Mouse (Mus musculus) heart, embryonic 15.5 days (tissue): ENCODE measurements around the gene D130043K22Rik. TPM values are rescaled to one million over a fixed set of nuclear protein-coding genes. Genes with fewer than 3 reads are reported as not detected.

Experiments used
- ATAC-seq: fragments of 200-750 bp; cut with Nextera tagmentation; replicated peaks from 2 replicates; pipeline ENCODE4 v1.8.0; 2017; ENCODE audit warnings: low read depth, moderate TSS enrichment; ENCODE audit not compliant: insufficient number of reproducible peaks, insufficient read depth, low FRiP score
- H3K27ac ChIP-seq: fragments of 300-500 bp; sonication (generic); 2 replicates; pipeline ENCODE4 v1.5.1; 2015; ENCODE audit warnings: mild to moderate bottlenecking, inconsistent platforms
- H3K27me3 ChIP-seq: fragments of 300-500 bp; sonication (generic); 2 replicates; pipeline ENCODE4 v1.6.1; 2015; ENCODE audit warnings: inconsistent platforms
- H3K36me3 ChIP-seq: fragments of 300-500 bp; sonication (generic); 2 replicates; pipeline ENCODE4 v1.6.1; 2015; ENCODE audit warnings: mild to moderate bottlenecking, inconsistent platforms
- H3K4me1 ChIP-seq: fragments of 300-500 bp; sonication (generic); replicated peaks from 2 replicates; pipeline ENCODE4 v1.6.1; 2015; ENCODE audit warnings: inconsistent platforms
- H3K4me2 ChIP-seq: fragments of 300-500 bp; sonication (generic); 2 replicates; pipeline ENCODE4 v1.6.1; 2015; ENCODE audit warnings: inconsistent platforms, mild to moderate bottlenecking, moderate library complexity
- H3K4me3 ChIP-seq: fragments of 300-500 bp; sonication (generic); 2 replicates; pipeline ENCODE4 v1.5.1; 2015; ENCODE audit warnings: mild to moderate bottlenecking, inconsistent platforms
- H3K9ac ChIP-seq: fragments of 300-500 bp; sonication (generic); 2 replicates; pipeline ENCODE4 v1.6.1; 2015; ENCODE audit warnings: mild to moderate bottlenecking, inconsistent platforms
- H3K9me3 ChIP-seq: fragments of 300-500 bp; sonication (generic); replicated peaks from 2 replicates; pipeline ENCODE4 v1.6.1; 2016; ENCODE audit warnings: inconsistent platforms
- WGBS: fragments of 180-500 bp; shearing (Covaris S2); methylation state at CpG from one replicate; pipeline ENCODE4 v1.1.7; 2015; ENCODE audit warnings: mixed read lengths; 5-methylcytosine and 5-hydroxymethylcytosine counted together
- polyA plus RNA-seq: library from polyadenylated mRNA; unstranded; fragments of >200 nt; fragmentation: Nextera tagmentation; extraction: Ambion mirVana; gene quantifications from 2 replicates; pipeline ENCODE4 v1.2.1, GENCODE M21; 2015

Gene D130043K22Rik
- polyA plus RNA-seq, 1 experiment from 2014 or later = 0.03 TPM

DNA sequence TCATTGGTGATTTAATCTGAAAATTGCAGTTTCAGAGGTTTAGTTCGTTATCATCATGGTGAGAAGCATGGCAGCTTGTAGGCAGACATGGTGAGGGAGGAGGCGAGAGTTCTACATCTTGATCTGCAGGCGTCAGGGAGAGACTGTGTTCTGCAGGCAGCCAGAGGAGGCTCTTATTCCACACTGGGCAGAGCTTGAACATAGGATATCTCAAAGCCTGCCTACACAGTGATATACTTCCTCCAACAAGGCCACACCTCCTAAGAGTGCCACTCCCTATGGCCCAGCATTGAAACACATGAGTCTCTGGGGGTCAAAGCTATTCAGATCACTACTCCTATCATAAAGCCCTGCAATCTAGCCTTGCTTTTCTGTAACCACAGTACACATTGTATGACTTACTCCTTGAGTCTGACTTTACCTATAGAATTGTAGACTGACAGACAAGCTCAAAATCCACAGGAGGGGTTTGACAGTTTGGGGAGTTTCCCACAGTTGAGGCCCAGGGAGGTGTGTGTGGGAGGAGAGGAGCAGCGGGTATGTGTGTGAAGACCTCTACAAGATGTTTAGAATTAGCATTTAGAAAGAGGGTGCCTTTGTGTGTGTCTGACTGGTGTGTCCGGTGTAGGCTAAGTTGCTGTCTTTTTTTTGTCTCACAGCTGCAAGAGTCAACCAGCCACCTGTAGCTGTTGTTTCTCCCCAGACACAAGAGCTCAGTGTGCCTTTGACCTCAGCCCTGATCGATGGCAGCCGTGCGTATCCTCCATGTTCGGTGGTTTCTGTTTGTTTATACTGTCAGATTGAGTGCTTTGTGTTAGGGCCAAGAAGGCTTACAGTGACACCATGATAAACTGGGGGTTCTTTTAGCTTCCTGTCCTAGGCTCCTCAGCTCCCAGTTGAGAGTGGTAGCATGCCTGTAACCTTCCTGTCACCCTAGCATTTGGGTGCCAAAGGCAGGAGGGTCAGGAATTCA, 21.8 kb downstream of the D130043K22Rik start:
- no peaks in the 10 kb centered on the region for H3K36me3 ChIP-seq
- H3K4me2 ChIP-seq = no peak overlapping the region
- no peaks in the 10 kb centered on the region for H3K27me3 ChIP-seq
- H3K4me1 ChIP-seq = no peaks in the 10 kb centered on the region
- no peak overlapping the region for H3K27ac ChIP-seq
- WGBS = 68% methylated on average over 9 of the region's 9 CpGs
- no peak overlapping the region for H3K9ac ChIP-seq
- no peaks in the 10 kb centered on the region for H3K9me3 ChIP-seq
- no peak overlapping the region for H3K4me3 ChIP-seq
- ATAC-seq = no peak

DNA sequence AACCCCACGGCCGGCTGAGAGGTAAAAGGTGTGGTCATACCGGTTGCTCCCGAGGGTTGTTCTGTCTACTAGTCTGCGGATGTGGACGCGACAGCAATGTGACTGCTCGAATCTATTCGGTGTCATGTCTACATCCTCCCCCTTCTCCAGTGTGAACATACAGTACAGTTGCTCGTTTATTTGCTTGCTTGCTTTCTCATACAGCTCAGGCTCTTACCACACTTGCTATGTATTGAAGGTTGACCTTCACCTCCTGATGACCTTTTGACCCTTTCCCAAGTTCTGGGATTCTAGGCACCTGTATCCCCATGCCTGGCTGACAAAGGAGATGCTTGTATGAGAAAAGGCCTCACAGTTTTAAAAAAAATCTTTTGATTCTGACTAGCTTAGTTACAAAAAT, 22.9 kb downstream of the D130043K22Rik start:
- WGBS = 86% methylated on average over 10 of the region's 10 CpGs
- Histone ChIP-seq H3K4me1 (no peaks in the 10 kb centered on the region), H3K4me2 (no peak overlapping the region), H3K4me3 (no peak overlapping the region), H3K9ac (no peak overlapping the region), H3K36me3 (no peaks in the 10 kb centered on the region), H3K9me3 (no peaks in the 10 kb centered on the region), H3K27ac (no peak overlapping the region), H3K27me3 (no peaks in the 10 kb centered on the region)
- no peak for ATAC-seq

DNA sequence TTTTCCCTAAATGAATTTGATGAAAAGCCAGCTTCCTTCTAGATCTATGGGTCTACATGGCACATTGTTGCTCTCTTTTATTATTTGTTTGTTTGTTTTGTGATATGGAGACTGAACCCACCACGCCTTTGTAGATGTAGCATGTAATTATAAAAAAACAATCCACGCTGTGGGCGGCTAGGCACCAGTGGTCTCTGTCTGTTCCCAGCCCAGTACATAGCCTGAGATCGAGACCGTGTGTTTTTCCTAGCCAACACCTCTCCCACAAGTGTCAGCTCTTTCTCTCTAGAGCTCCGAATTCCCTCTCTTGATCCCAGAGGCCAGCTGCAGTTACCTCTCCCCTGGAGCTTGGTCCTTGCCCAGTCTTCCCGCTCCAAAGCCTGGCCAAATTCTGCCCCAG, 23.3 kb downstream of the D130043K22Rik start:
- Histone ChIP-seq H3K4me2 (no peak overlapping the region), H3K27me3 (no peaks in the 10 kb centered on the region), H3K4me3 (no peak overlapping the region), H3K4me1 (no peaks in the 10 kb centered on the region), H3K9me3 (no peaks in the 10 kb centered on the region), H3K36me3 (no peaks in the 10 kb centered on the region), H3K27ac (no peak overlapping the region), H3K9ac (no peak overlapping the region)
- 80% methylated on average over 7 of the region's 7 CpGs for WGBS
- ATAC-seq = no peak

DNA sequence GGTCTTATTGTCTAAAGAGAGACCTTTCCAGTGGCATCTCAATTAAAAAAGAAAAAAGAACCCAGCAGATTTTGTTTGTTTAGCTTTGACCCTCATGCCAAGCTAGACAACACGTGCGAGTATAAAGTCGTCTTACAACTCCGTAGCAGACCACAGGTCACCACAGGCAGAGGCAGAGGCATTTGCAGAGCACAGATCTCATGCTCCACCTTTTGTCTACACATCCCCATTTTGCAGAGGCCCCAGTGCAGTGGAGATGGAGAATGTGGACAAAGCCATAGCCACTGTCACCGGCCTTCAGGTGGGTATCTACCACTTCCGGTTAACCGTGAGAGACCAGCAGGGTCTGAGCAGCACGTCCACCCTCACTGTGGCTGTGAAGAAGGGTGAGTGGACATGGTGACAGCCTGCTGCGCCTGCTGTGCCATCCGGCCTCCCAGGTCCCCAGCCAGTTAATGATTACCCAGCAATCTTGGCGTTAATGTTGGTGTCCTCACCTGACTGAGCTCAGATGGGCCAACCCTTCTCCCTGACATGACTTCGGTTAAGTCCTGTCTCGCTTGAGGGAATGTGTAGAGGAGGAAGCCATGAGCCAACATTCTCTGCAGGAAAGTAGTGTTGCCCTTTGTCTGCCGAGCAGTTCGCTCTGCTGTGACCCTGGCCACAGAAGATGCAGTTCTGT, 34.6 kb downstream of the D130043K22Rik start:
- no peak overlapping the region for H3K9ac ChIP-seq
- WGBS = 87% methylated on average over 15 of the region's 15 CpGs
- H3K9me3 ChIP-seq = no peaks in the 10 kb centered on the region
- no peaks in the 10 kb centered on the region for H3K36me3 ChIP-seq
- no peaks in the 10 kb centered on the region for H3K4me1 ChIP-seq
- H3K27ac ChIP-seq = no peak overlapping the region
- H3K27me3 ChIP-seq = no peaks in the 10 kb centered on the region
- H3K4me3 ChIP-seq = no peak overlapping the region
- no peak for ATAC-seq
- no peak overlapping the region for H3K4me2 ChIP-seq

DNA sequence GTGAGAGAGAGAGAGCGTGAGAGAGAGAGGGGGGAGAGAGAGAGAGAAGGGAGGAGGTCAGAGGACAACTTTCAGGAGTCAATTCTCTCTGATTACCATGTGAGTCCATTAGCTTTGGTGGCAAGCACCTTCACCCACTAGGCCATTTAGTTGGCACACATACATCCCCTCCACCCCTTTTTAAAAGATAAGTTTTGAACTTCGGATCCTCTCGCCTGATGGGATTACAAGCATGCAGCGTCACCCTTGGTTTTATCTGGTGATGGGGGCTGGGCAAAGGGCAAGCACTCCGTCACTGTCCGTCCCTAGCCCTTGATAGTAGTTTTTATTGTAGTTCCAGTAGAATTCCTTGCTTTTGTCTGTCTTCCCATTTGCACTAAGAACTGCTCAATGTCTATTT, 35.3 kb downstream of the D130043K22Rik start:
- H3K9ac ChIP-seq = no peak overlapping the region
- H3K27ac ChIP-seq = no peak overlapping the region
- H3K4me2 ChIP-seq = no peak overlapping the region
- H3K4me1 ChIP-seq = no peaks in the 10 kb centered on the region
- ATAC-seq = no peak
- no peaks in the 10 kb centered on the region for H3K36me3 ChIP-seq
- no peak overlapping the region for H3K4me3 ChIP-seq
- H3K27me3 ChIP-seq = no peaks in the 10 kb centered on the region
- no peaks in the 10 kb centered on the region for H3K9me3 ChIP-seq
- WGBS = 69% methylated on average over 6 of the region's 6 CpGs

DNA sequence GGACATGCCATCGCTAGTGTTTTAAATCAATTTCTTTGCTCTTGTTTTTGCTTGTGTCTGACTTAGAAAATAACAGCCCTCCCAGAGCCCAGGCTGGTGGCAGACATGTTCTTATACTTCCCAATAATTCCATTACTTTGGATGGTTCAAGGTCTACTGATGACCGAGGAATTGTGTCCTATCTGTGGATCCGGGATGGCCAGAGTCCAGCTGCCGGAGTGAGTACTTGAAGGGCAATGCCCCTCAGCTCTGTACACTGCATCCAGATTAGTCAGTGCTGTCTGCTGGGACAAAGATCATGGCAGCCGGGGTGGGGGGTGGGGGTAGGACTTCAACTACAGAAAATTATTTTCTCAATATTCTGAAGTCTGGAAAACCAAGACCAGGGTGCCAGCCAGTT, 35.8 kb downstream of the D130043K22Rik start:
- H3K4me3 ChIP-seq = no peak overlapping the region
- H3K4me1 ChIP-seq = no peaks in the 10 kb centered on the region
- H3K9me3 ChIP-seq = no peaks in the 10 kb centered on the region
- H3K4me2 ChIP-seq = no peak overlapping the region
- H3K9ac ChIP-seq = no peak overlapping the region
- no peaks in the 10 kb centered on the region for H3K36me3 ChIP-seq
- H3K27me3 ChIP-seq = no peaks in the 10 kb centered on the region
- 84% methylated on average over 5 of the region's 5 CpGs for WGBS
- ATAC-seq = no peak
- no peak overlapping the region for H3K27ac ChIP-seq

DNA sequence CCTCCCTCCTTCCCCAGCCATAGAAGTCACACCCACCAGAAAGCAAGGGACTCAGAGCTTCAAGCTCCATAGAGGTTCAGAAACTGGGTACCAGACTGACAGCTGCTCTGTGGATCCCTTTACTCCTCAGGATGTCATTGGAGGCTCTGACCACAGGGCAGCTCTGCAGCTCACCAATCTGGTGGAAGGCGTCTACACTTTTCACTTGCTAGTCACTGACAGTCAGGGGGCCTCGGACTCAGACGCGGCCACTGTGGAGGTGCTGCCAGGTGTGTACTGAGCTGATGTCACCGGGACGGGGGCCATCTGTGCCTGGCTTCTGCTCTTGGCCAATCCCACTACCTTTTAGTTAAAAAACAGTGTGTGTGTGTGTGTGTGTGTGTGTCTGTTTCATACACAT, 37.5 kb downstream of the D130043K22Rik start:
- Histone ChIP-seq H3K9ac (no peak overlapping the region), H3K36me3 (no peaks in the 10 kb centered on the region), H3K4me3 (no peak overlapping the region), H3K4me1 (no peaks in the 10 kb centered on the region), H3K4me2 (no peak overlapping the region), H3K27me3 (no peaks in the 10 kb centered on the region), H3K27ac (no peak overlapping the region), H3K9me3 (no peaks in the 10 kb centered on the region)
- no peak for ATAC-seq
- 94% methylated on average over 6 of the region's 6 CpGs for WGBS

DNA sequence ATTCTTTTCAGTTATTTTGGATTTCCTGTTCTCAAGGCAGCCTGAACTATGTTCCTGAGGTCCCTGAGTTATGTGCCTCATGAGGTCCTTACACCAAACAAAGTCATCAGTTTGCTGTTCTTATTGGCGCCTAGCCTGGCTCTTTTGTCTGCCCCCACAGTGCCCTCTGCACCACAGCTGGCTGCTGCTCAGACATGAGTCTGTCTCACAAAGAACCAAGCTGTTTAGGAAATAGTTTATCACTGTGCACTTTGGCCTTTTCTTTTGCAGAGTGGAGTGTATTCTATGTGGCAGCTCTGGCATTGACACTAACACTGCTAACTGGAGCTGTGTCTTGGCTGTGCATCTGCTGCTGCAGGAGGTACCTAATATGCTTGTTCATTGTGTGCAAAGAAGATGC, 44.6 kb downstream of the D130043K22Rik start:
- Histone ChIP-seq H3K4me1 (no peaks in the 10 kb centered on the region), H3K27ac (no peak overlapping the region), H3K36me3 (no peaks in the 10 kb centered on the region), H3K4me2 (no peak overlapping the region), H3K9ac (no peak overlapping the region), H3K9me3 (no peaks in the 10 kb centered on the region), H3K27me3 (no peaks in the 10 kb centered on the region), H3K4me3 (no peak overlapping the region)
- no peak for ATAC-seq
- 49% methylated on average over 1 of the region's 1 CpGs for WGBS

DNA sequence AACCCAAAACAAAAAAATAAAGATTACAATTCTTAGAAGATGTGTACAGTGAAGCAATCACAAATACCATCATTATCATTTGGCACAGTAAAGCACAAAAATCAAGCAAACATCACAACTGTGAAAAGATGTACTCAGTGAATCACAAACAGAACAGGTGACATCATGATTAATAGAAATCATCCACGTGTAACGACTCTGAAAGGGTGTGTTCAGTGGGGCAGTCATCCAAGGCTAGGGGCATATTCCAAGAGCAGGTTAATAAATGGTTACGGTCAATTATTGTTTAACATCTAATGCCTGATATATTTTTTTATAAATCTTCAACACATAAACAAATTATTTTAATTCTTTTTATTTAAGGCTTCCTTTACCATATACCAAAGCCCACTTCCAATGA, 47.6 kb downstream of the D130043K22Rik start:
- H3K27me3 ChIP-seq = no peaks in the 10 kb centered on the region
- no peaks in the 10 kb centered on the region for H3K9me3 ChIP-seq
- no peak overlapping the region for H3K4me2 ChIP-seq
- no peaks in the 10 kb centered on the region for H3K36me3 ChIP-seq
- H3K4me1 ChIP-seq = no peaks in the 10 kb centered on the region
- no peak overlapping the region for H3K27ac ChIP-seq
- ATAC-seq = no peak
- H3K9ac ChIP-seq = no peak overlapping the region
- WGBS = 85% methylated on average over 3 of the region's 3 CpGs
- no peak overlapping the region for H3K4me3 ChIP-seq

DNA sequence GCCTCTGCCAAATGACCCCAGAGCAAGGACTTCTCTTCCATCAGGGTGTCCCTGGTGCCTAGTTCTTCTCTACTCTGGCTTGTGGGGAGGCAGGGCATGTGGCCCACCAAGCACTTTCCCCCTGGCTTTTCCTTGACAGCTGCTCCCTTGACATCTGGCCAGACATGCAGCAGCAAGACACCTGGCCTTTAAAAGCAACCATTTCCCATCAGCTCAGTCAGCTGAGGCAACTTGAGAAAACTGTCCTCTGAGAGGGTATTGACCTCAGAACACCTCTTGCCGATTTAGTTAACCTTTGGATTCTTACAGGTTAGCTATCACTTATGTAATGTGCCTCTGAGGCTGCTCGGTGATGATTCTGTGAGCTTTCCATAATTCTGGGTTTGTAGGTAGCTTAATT, 48.9 kb downstream of the D130043K22Rik start:
- H3K27ac ChIP-seq = no peak overlapping the region
- no peaks in the 10 kb centered on the region for H3K36me3 ChIP-seq
- no peaks in the 10 kb centered on the region for H3K4me1 ChIP-seq
- 77% methylated on average over 2 of the region's 2 CpGs for WGBS
- no peaks in the 10 kb centered on the region for H3K27me3 ChIP-seq
- H3K9me3 ChIP-seq = no peaks in the 10 kb centered on the region
- no peak overlapping the region for H3K4me3 ChIP-seq
- H3K9ac ChIP-seq = no peak overlapping the region
- no peak overlapping the region for H3K4me2 ChIP-seq
- ATAC-seq = no peak

DNA sequence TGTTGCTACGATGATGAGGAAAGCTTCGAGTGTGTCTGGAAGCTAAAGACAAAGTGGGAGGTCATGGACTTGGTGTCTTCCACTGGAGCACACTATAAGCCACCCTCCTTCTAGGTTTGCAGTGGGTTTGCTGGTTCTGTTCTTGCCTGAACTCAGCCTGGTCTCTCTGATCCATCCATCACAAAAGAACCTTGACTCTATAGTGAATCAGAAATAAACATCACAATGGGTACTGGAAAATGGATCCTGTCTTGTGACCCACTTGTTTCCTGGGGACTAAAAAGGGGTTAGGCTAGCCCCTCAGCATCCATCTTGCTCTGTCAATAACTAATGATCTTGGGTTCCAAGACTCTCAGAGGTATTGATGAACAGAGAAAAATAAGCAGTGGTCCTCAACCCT, 57.0 kb downstream of the D130043K22Rik start:
- 85% methylated on average over 2 of the region's 2 CpGs for WGBS
- Histone ChIP-seq H3K27me3 (no peaks in the 10 kb centered on the region), H3K9ac (no peak overlapping the region), H3K36me3 (no peaks in the 10 kb centered on the region), H3K9me3 (no peaks in the 10 kb centered on the region), H3K4me2 (no peak overlapping the region), H3K27ac (no peak overlapping the region), H3K4me3 (no peak overlapping the region), H3K4me1 (peaks cover 3% of the 10 kb centered on the region; the same call in 1 of the 2 replicates)
- no peak for ATAC-seq
